Mouse (Mus musculus): ENCODE data around the gene Rhag.

Rhag gene

GRCm38 (mm10) chr17:40810934-40811333, at the start of gene Rhag:
TSS of gene Rhag (plus strand) at chr17:40811126.
- DNase-seq (ENCODE audit: low spot score in 2 of 2) = no peak

DNA sequence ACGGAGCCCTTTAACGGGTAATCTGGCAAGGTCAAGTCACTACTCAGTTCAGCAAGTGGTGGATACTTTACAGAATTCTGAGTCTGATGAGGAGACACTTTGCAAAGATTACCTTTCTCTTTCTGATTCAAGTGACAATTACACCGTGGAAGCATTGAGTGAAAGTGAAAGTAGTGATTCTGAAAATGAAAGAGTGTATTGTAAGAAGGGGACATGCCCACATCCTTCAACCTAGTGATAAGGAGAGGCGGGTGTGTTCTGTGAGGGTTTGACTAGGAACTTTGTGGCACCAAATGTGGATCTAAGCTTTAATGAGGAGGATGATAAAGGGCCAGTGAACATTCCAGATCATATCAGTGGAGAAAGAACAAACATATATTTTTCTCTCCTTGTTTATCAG, 47.3 kb upstream of the Rhag start:
- DNase-seq (ENCODE audit: low spot score in 2 of 2) = no peak

- no peak for DNase-seq (ENCODE audit: low spot score in 2 of 2)
These were observed 43.8 kb upstream of the Rhag start for GRCm38 (mm10) chr17:40767120-40767519.

- no peak for DNase-seq (ENCODE audit: low spot score in 2 of 2)
These were observed 21.0 kb upstream of the Rhag start for GRCm38 (mm10) chr17:40789877-40790276.

- peak in 1 of 2 experiments; percentile 8 for DNase-seq (ENCODE audit: low spot score in 2 of 2)
These were observed 16.7 kb upstream of the Rhag start for GRCm38 (mm10) chr17:40793921-40794854.

GRCm38 (mm10) chr17:40802707-40803340, 8.1 kb upstream of the Rhag start:
- no peak for DNase-seq (ENCODE audit: low spot score in 2 of 2)

DNA sequence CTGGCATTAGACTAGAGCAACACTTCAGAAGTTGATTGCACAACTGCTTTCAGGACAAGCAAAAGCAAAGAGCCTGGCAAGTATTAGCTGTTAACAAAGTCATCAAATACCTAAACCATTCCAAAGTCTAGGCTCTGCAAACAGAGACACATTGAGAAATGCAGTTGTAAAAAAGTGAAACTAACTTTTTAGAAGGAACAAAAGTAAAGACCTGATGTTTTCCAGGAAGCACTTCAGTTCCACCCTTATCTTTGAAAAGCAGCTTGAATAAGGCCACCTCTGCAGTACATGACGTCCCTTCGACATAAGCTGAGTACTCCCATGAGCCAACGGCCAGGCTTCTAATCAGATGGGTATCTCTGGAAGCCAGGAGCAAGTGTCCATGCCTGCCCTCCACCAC, 4.4 kb upstream of the Rhag start:
- DNase-seq (ENCODE audit: low spot score in 2 of 2) = no peak

DNA sequence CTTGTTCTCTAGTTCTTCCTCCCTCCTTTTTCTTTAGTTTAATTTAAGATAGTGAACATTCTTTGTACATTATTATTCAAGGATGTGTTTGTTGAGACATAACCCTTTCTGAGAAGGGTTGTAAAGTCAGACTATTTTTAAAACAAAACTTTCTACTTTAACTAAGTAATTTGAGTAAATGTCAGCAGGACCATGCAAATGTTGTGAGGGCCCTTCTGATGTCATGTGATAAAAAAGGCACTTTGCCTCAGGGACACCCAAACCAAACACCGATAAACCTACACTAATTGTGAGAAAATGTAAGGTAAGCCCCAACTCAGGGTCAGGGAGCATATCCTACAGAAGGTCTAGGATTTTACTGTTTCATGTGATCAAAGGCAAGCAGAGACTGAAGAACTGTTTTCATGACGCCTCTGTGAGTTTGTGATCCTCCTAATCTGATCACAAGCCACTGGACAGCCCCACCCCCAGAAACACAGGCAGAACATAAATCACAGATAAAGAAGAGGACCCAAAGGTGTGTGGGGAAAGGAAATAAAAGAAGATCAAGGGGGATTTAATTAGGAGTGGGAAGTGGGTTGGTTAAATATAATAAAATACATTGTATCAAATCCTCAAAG, 3.9 kb upstream of the Rhag start, which contains the start of gene Crisp2:
Gene Crisp2 (minus strand): TSS at position 51 of the 620 bp plus-strand sequence.
- no peak for DNase-seq (ENCODE audit: low spot score in 2 of 2)

- no peak for DNase-seq (ENCODE audit: low spot score in 2 of 2)
These were observed 2.9 kb upstream of the Rhag start for GRCm38 (mm10) chr17:40808071-40808470.

GRCm38 (mm10) chr17:40811560-40811959, 634 bp downstream of the Rhag start:
- no peak for DNase-seq (ENCODE audit: low spot score in 2 of 2)

DNA sequence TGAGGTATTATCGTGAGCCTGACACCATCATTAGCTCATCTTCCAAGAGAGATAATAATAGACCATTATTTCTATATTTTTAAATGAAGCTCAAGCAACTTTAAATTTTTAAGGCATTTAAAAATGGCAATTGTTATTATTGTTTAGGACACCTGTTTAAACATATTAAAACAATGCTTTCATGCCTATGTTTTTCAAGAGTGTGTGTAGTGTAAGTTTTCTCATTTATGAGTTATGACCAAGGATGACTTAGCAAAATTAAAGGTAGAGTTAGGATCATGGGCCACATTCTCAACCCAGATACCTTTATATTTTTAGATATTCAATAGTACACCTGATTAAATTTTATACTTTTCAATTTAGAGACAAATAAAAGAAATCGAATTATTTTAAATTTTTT, 1.3 kb downstream of the Rhag start:
- no peak for DNase-seq (ENCODE audit: low spot score in 2 of 2)

GRCm38 (mm10) chr17:40817340-40817943, 6.5 kb downstream of the Rhag start:
- DNase-seq (ENCODE audit: low spot score in 2 of 2) = no peak

DNA sequence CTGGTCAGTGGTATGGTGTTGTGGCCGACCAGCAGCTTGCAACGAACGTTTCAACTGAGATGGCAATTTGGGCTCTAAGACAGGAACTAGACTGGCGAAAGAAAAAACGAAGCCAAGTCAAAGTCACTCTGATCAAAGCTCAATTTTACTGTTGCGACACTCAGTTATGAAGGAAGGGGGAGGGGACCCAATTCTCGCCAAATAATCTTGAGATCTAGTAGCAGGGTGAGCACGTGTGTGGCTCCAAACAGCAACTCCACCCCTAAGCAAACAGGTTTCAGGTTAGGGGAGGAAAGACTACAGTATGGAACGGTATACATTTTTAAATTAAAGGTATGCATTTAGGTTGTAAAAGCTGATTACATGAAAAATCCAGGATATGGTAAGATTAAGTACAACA, 10.6 kb downstream of the Rhag start:
- no peak for DNase-seq (ENCODE audit: low spot score in 2 of 2)

DNA sequence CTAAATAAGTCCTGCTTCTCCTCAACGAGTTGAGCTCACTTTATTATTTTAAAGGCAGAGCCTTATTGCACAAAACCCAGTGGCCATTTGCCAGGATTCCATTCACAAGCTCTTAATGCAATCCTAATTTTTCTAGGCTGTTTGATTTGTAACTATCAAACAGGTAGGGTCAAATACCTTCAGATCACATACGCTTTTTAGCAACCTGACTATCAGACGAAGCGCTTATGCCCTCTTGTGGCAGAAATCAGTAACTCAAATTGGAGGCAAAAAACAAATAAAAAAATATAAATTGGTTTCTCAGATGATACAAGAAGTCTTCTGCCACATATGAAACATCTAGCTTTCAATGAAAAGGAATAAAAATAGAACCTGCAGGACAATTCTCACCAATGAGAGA, 12.9 kb downstream of the Rhag start:
- DNase-seq (ENCODE audit: low spot score in 2 of 2) = no peak

DNA sequence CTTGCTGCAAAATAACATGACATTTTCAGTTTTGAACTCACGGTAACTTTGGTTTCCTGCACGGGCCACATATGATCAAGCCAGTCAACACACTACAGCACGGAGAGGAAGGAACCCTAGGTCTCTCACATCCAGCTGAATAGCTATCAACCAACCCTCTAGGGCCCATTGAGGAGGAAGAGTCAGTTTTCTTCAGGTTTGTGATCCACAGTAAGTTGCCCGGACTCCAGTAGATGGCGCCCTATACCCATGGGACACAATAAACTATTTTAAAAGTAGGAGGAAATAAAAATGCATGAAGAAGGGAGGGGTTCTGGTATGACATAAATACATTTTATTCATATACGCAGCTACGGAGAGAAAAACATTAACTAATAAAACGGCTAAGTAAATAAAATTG, 13.6 kb downstream of the Rhag start:
- peak in 1 of 2 experiments; percentile 26 for DNase-seq (ENCODE audit: low spot score in 2 of 2)

DNA sequence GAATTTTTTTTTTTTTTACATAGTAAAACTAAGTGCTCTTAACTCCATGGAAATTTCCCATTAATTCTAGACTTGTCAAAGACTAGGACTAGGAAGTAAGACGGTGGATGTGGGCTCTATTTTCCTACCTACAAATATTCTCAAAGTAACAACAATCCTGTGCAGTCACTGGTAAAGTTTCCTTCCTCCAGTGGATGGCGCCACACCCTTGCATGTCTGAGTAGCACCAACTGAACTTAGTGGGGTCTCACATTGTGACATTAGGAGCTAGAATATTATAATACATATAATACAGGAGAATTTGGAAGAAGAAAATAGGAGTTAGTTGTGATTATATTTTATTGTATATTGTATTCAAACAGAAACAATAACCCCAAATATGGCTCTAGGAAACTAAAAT, 20.9 kb downstream of the Rhag start:
- no peak for DNase-seq (ENCODE audit: low spot score in 2 of 2)

DNA sequence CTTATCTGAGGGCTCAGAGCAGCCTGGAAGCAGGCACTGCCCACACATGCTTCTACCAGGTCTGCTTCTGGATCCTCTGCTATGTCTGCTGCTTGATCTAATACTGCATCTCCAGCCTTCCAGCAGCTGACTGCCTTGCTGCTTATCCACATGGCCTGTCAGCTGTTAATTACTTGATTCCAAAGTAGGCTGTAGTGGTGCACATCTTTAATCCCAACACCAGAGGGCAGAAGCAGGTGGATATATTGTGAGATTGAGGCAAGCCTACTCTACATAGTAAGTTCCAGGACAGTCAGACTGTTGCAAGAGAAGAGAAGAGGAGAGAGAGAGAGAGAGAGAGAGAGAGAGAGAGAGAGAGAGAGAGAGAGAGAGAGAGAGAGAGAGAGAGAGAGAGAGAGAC, 26.4 kb downstream of the Rhag start:
- DNase-seq (ENCODE audit: low spot score in 2 of 2) = no peak

DNA sequence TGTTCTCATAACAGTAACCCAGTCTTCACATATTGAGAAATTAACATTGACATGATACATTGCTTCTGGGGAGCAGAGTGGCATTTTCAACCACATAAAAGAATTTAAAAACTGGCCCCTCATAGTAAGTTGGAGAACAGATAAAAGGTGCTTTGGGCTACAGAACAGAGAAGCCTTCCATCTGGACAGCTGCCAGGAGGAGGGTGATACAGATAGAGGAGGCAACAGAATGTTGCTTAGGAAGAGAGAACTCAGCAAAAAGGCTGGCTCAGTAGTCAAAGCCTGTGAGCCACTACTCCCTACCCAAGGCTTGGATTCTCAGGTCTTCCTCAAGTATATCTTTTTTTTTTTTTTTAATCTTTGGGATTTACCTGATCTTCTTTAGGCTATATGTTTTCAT, 44.1 kb downstream of the Rhag start:
- DNase-seq (ENCODE audit: low spot score in 2 of 2) = no peak

GRCm38 (mm10) chr17:40868952-40869747, 58.2 kb downstream of the Rhag start:
- no peak for DNase-seq (ENCODE audit: low spot score in 2 of 2)

- DNase-seq (ENCODE audit: low spot score in 2 of 2) = no peak
These were observed 61.7 kb downstream of the Rhag start for GRCm38 (mm10) chr17:40872626-40873025.

DNA sequence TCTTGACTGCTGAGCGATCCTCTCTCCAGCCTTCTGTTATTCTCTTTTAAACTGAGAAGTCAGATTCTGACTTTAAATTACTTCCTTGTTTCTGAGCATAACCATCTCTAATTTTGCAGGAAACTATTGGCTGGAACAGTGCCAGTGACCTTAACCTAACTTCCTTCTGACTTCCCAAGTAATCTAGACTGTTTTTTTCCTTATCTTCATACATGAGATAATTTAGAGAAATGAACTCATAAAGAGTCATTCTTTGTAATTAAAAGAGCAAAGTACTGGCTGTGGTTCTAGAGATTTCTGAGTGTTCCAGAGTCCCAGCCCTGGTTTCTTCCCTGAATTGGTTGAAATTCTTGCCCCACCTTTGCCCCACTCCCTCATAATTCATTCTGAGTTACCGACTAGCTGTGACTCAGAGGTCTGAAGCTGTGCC, 62.7 kb downstream of the Rhag start:
- DNase-seq (ENCODE audit: low spot score in 2 of 2) = no peak
